Mouse (Mus musculus) lung, adult 2 months (tissue): ENCODE measurements around the gene Igsf3.

ENCODE experiments used
- CTCF ChIP-seq: fragments of 200-500 bp; IDR thresholded peaks from 2 replicates; pipeline ENCODE4 v1.5.1; 2011; ENCODE audit warnings: mild to moderate bottlenecking, low read length, control low read depth; ENCODE audit not compliant: insufficient read depth
- POLR2A ChIP-seq: fragments of 200-500 bp; IDR thresholded peaks from 2 replicates; pipeline ENCODE4 v1.6.1; 2011; ENCODE audit warnings: low read depth, mild to moderate bottlenecking, control low read depth, low read length, borderline replicate concordance; ENCODE audit errors: extremely low read depth

GRCm38 (mm10) chr3:101462294-101462693, 85.4 kb downstream of the Igsf3 start:
- TF ChIP-seq CTCF: peak; percentile 62
- TF ChIP-seq POLR2A: no peak
